Mouse (Mus musculus) ES-Bruce4 (cell line): Measurements from ENCODE around the gene Dnajc17.

Experiments
- CTCF ChIP-seq: IDR thresholded peaks from one replicate; pipeline ENCODE4 v1.8.1; 2011; ENCODE audit warnings: low read depth, low read length
- EP300 ChIP-seq: IDR thresholded peaks from 2 replicates; pipeline ENCODE4 v1.6.1; 2011; ENCODE audit warnings: low read depth, low read length; ENCODE audit not compliant: insufficient read depth
- POLR2A ChIP-seq: IDR thresholded peaks from one replicate; pipeline ENCODE4 v1.8.1; 2011; ENCODE audit warnings: low read length; ENCODE audit not compliant: insufficient read depth

- no peak for TF ChIP-seq CTCF
- no peak for TF ChIP-seq POLR2A
- TF ChIP-seq EP300: no peak
Observed at GRCm38 (mm10) chr2:119161247-119161646, 47.3 kb downstream of the Dnajc17 start.
